Mouse (Mus musculus) spleen, adult 10 weeks (tissue): ENCODE measurements around the gene Olfr1090. TPM values are rescaled to one million over a fixed set of nuclear protein-coding genes. Genes with fewer than 3 reads are reported as not detected.

Experiments
- polyA plus RNA-seq: library from polyadenylated mRNA; stranded (reverse); fragments of 350-450 nt; fragmentation: Illumina TruSeq; extraction: RNeasy Lipid Tissue Mini Kit (QIAGEN cat#74804); gene quantifications from one replicate; pipeline ENCODE4 v1.2.3, GENCODE M21; 2015; ENCODE audit warnings: low replicate concordance; ENCODE audit not compliant: insufficient read depth

The Olfr1090 gene
- not detected for polyA plus RNA-seq

GRCm38 (mm10) chr2:86758893-86759292 is at the start of gene Olfr1090:
Gene Olfr1090, minus strand, starts transcription at chr2:86758993.

DNA sequence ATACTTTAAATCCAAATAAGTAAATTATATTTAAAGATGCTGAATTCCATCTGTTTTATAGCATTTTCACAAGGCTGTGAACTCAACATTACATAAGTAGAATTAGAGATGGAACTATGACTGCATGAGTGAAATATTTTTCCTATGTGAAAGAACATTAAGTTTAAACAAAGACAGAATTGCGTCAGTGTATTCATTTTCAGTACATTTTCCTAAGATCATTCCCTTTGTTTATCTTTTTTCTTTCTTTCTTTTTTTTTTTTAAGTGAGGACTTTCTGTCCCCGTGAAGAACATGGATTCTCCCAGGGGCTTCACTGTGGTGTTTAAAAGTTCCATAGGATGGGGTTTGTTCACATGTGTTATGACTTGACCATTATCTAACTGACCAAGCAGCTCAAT is 23.4 kb upstream of the Olfr1090 start, which contains the start of gene Olfr1093:
Gene Olfr1093 (plus strand): TSS at position 301 of the 400 bp plus-strand sequence.

GRCm38 (mm10) chr2:86733601-86734000 is 25.2 kb downstream of the Olfr1090 start, which contains the start of gene Olfr1089:
Gene Olfr1089, minus strand, starts transcription at chr2:86733701.

Other genes with a start within 250 kb of the Olfr1090 start
- gene Olfr1079, start 216.5 kb downstream of the Olfr1090 start, polyA plus RNA-seq: not detected
- gene Olfr1080, start 200.8 kb downstream of the Olfr1090 start, polyA plus RNA-seq: not detected
- not detected for gene Olfr1082, start 160.0 kb downstream of the Olfr1090 start, polyA plus RNA-seq
- gene Olfr1084, start 119.3 kb downstream of the Olfr1090 start, polyA plus RNA-seq: not detected
- not detected for gene Olfr1085, start 97.0 kb downstream of the Olfr1090 start, polyA plus RNA-seq
- not detected for gene Olfr1086, start 78.9 kb downstream of the Olfr1090 start, polyA plus RNA-seq
- not detected for gene Olfr1087, start 60.6 kb downstream of the Olfr1090 start, polyA plus RNA-seq
- not detected for gene Olfr1089, start 25.3 kb downstream of the Olfr1090 start, polyA plus RNA-seq
- not detected for gene Olfr1093, start 23.5 kb upstream of the Olfr1090 start, polyA plus RNA-seq
- not detected for gene Olfr141, start 51.0 kb upstream of the Olfr1090 start, polyA plus RNA-seq
- gene Olfr1094, start 65.7 kb upstream of the Olfr1090 start, polyA plus RNA-seq: not detected
- not detected for gene Olfr1095, start 92.7 kb upstream of the Olfr1090 start, polyA plus RNA-seq
- gene Gm13723, start 115.8 kb upstream of the Olfr1090 start, polyA plus RNA-seq: not detected
- gene Olfr1097, start 133.2 kb upstream of the Olfr1090 start, polyA plus RNA-seq: not detected
- not detected for gene Olfr1098, start 165.6 kb upstream of the Olfr1090 start, polyA plus RNA-seq
- gene Olfr1099, start 201.7 kb upstream of the Olfr1090 start, polyA plus RNA-seq: not detected
- gene Olfr1100, start 221.0 kb upstream of the Olfr1090 start, polyA plus RNA-seq: not detected
- not detected for gene Olfr1101, start 232.2 kb upstream of the Olfr1090 start, polyA plus RNA-seq
- gene Olfr1102, start 239.4 kb upstream of the Olfr1090 start, polyA plus RNA-seq: not detected